Mouse (Mus musculus) layer of hippocampus, postnatal 14 days (tissue): ENCODE measurements around the gene Pla2g4c. TPM values are rescaled to one million over a fixed set of nuclear protein-coding genes. Genes with fewer than 3 reads are reported as not detected.
"Not testable (repeated sequence)": the region's sequence is repeated elsewhere in the genome, so short reads cannot be mapped to it uniquely, and the experiment has no call there.

Source experiments
- DNase-seq, 2 experiments: peaks; one replicate each; pipeline ENCODE4 v3.0.0; 2021 to 2022; ENCODE audit warnings: low spot score in 2 of 2, mixed read lengths in 1 of 2
- long read RNA-seq, 2 experiments: library from polyadenylated mRNA; stranded (forward); transcript quantifications; one replicate each; pipeline ENCODE4 v2.0.0; 2021
- total RNA-seq, 2 experiments: library from RNA; stranded (reverse); gene quantifications; 2 replicates each; pipeline ENCODE4 v1.2.3; 2021

Pla2g4c gene
- total RNA-seq = under 1 TPM; 0.41 to 0.48 TPM
- long read RNA-seq, experiment 1 = 0 reads
- long read RNA-seq, experiment 2 = 0 reads

DNA sequence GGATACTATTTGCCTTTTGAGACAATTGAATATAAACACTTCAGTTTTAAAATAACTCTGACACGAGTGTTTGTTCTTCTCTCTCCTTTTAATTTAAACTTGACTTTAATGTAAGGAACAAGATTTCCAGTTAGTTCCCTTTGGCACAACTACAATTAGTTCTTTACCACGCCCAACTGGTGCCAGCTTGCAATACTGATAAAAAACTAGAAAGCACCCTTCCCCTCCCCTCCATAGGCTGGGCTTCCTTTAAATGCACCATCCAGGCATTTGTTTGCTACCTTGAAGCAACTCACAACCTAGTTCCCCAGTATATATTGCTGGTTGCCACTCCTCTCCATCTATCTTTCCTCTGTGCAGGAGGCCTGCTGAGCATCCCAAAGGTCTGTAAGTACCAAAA lies at the start of gene Pla2g4c:
Pla2g4c (plus strand) TSS at position 340 of the 400 bp plus-strand sequence.
- DNase-seq = no peak

GRCm38 (mm10) chr7:13277081-13277480 lies 47.4 kb upstream of the Pla2g4c start, which contains the start of gene Lig1:
TSS of gene Lig1 (plus strand) at chr7:13277283.
- DNase-seq = no peak

GRCm38 (mm10) chr7:13277833-13278232 lies 46.6 kb upstream of the Pla2g4c start:
- DNase-seq = no peak

GRCm38 (mm10) chr7:13278308-13278891 lies 46.1 kb upstream of the Pla2g4c start, which contains the start of gene Zswim9:
TSS of gene Zswim9 (minus strand) at chr7:13278721.
- DNase-seq = peak; percentile 94 to 95

DNA sequence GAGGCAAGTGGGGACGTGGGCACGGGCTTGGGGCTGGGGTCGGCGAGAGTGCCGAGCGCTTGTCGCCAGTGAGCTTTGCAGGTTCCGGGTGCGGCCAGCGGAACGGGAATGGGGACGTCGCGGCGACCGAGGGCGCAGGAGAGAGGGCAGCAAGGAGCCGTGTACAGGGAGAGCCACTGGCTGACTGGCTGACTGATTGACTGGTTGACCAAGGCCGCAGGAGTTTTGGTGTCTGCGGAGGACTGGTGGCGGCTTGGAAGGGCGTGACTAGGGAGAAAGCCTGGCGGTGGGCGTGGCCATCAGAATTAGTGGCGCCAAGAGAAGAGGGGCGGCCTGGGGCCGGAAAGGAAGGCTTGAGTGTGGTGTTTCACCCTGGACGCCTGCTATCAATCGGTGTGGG lies 45.5 kb upstream of the Pla2g4c start:
- not testable (repeated sequence) for DNase-seq

- DNase-seq = peak in 1 of 2 experiments; percentile 17
Measured at GRCm38 (mm10) chr7:13288621-13289020, 35.8 kb upstream of the Pla2g4c start.

DNA sequence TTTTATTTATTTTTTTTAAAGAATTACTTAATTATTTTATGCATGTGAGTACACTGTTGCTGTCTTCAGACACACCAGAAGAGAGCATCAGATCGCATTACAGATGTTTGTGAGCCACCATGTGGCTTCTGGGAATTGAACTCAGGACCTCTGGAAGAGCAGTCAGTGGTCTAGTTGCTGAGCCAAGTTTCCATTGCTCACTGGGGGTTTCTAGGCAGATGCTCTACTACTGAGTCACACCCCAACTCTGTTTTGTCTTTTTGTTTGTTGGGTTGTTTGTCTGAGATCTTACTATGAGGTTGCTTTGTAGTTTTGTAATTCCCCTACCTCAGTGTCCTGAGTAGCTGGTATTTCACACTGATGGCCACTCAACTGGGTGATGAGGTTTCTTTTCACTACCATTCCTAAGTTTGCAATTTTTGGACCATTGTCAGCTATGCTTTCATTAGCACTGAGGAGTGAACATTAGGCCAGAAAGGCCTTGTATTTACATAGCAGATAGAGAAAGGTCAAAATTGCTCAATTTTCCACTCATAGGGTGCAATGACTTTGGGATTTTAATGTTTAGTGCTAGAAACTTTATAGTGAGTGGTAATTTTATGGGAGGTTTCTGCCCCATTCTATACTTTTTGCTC lies 34.3 kb upstream of the Pla2g4c start:
- DNase-seq = no peak

- no peak for DNase-seq
Measured at GRCm38 (mm10) chr7:13291370-13291769, 33.1 kb upstream of the Pla2g4c start.

DNA sequence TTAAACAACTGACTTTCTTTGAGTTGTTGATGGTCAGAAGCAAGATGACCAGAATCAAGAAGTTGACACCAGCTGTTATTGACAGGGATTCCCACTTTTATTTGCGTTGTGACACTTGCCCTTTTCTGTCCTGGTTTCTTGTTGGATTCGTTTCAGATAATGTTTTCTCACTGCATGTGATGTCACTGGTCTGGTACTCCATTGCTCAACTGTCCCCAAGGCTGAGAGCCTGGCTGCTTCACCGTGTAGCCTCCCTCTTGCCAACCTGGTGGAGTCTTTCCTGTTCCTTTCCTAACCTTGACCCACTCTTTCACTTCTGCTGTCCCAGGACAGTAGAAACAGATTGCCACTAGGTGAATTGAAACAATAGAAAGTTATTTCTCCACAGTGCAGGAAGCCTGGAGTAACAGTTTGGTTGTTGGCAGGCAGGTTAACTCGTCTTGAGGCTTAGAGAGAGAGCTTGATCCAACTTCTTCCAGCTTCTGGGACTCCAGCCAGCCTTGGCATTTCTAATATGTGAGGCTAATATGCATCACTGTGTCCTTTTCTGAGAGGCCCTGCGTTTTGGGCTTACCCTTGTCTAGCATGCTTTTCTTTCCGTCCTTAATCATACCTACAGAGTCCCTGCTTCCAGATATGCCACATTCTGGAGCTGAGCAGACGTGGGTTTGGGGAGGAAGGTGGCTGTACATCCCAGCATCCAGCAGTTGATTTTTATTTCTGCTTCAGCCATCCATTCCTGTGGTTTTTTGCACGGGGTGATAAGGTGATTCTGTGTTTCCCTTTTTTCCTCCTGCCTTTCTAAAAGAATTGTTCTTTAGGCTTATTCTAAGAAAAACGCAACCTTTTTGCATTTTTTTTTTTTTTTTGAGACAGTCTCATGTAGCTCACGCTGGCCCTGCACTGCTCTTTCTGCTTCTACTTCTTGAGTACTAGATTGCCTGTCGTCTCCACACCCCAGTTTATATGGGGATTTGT lies 30.3 kb upstream of the Pla2g4c start:
- DNase-seq = no peak

GRCm38 (mm10) chr7:13295256-13295655 lies 29.2 kb upstream of the Pla2g4c start:
- no peak for DNase-seq

GRCm38 (mm10) chr7:13297636-13298035 lies 26.8 kb upstream of the Pla2g4c start:
- no peak for DNase-seq

GRCm38 (mm10) chr7:13298821-13299220 lies 25.6 kb upstream of the Pla2g4c start:
- no peak for DNase-seq

DNA sequence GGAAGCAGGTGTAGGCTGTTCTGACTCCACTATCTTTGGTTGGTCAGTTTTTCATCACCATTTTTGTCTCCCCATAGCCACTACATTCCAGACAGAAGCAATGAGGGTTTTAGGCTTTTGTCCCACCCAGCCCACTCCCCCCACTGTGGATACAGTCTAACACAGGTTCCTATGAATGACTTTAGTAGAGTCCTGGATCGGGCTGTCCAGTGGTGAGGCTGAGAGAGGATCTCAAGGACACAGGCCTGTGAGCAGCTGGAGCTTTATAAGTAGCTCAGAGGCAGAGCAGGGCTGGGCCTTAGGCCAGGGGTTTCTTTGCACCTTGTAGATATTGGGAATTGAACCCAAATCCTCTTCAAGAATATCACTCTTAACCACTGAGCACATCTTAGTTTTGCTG lies 22.8 kb upstream of the Pla2g4c start:
- DNase-seq = no peak

DNA sequence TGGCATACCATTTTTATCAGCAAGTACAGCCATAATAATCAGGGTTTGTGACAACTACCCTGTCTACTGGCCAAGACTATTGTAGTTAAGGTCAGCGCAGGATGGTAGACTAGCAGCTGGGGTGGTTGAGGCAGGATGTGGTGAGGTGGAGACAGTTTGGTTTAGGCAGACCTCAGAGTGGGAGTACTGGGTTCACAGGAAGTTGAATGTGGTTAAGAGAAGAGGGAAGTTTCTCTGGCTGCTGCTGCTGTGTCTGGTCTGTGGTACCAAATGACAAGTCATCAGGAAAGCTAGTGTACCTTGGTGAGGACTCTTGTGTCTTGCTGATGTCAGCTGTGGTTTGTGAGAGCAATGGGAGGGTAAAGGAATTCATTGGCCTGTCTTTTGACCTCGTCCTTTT lies 21.7 kb upstream of the Pla2g4c start:
- DNase-seq = no peak

DNA sequence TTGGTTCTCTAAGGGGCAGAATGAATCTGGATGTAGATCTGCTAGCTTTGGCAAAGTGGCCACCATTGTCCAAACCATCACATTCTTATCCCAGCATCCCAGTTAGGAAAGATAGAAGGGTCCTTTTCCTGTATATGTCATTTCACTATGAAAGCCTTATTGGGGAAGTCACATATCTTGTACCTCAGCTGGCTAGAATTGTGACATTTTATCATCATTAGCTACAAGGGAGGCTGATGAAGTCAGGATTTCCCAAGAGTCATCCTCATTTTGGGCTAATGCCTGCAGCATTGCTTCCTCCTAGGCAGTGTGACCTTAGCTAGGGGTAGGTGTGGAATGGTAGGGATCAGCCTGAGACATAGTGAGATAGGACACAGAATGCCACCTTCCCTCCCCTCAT lies 21.1 kb upstream of the Pla2g4c start:
- no peak for DNase-seq

- DNase-seq = no peak
Measured at GRCm38 (mm10) chr7:13309407-13309806, 15.0 kb upstream of the Pla2g4c start.

DNA sequence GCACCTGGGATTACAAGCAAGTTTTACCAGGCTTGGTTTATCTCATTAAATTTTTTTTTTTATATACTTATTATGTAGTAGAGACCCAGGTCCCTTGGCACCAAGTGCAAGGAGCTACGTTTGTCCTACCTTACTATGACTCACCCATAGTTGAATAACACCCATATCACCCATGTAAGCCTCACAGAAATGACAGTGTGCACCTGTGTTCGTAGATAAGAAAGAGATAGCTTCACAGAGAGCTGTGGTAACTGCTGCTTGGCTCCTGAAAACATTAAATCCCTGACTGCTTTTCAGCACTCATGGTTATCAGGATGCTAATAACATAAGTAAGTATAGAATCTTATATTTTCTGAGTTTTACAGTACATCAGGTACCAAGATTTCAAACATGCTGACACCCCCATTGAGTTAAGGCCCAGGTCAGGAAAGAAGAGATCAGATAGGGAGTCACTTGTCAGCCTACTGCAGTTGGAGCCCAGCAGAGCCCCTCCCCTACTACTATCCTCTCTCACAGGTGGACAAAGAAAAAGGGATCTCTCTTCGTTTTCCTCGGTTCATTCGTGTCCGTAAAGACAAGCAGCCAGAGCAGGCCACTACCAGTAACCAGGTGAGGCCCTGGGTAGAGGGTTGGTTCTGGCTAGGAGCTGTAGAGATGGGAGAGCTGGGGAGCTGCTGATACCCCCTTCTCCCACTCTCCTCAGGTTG lies 13.8 kb upstream of the Pla2g4c start:
- DNase-seq = no peak

DNA sequence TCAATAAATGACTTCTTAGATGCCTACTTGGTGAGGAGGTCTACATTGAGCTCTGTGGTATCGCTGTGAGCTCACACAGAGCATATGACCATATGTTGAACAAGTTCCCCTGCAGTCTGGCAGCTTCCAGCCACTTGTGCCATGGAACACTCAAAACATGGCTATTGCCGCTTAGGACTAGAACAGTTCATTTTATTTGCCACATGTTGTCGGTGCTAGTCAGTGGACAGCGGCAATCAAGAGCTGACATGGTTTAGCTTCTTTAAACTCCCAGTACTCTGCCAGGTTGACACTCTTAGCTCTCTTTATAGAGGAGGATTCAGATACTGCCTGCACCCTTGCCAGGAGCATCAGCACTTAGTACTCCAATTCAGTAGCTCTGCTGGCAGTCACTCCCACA lies 13.1 kb upstream of the Pla2g4c start:
- DNase-seq = no peak

DNA sequence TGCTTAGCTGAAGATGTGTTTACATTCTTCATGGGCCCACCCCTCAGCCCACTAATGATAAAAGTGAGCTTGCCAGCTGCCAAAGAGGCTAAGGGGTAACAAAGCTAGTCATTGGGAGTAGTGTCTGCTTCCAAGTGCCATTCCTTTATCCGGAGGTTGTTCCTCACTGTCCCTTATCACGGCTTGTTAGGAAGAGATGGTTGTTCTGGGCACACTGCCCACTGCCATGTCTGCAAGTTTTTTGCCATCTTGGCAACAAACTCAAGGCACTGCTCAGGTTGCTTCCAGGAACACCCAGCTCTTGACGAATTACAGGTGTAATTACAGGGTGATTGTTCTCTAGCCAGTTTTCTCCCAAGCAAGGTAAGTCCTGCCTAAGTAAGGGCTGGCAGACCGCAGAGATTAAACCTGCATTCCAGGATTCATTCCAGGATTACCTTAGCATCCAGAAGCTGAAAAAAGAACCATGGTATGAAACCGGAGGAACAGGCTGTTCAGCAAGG lies 10.3 kb upstream of the Pla2g4c start:
- DNase-seq = no peak

GRCm38 (mm10) chr7:13321424-13321823 lies 3.0 kb upstream of the Pla2g4c start:
- no peak for DNase-seq

GRCm38 (mm10) chr7:13330575-13330974 lies 6.1 kb downstream of the Pla2g4c start:
- DNase-seq = no peak
